In genomic region chr13:51400736-51401501, GRCm38 (mm10) we compare ENCODE assay signal across 8 mouse cellular contexts. TPM values are rescaled to one million over a fixed set of nuclear protein-coding genes. Genes with fewer than 3 reads are reported as not detected.
A peak's percentile ranks its signal among the peaks of the same experiment; 100 is the strongest.
DNase-seq lines count a peak whose midpoint lies in the region; ATAC-seq and TF ChIP-seq lines count a peak whose summit lies in the region.

No protein-coding gene starts in this region.

- peak overlapping the region; percentile 31 for H3K4me3 ChIP-seq in forebrain, embryonic 13.5 days
- H3K4me3 ChIP-seq in kidney, postnatal 0 days (replicated peaks; ENCODE audit: low read depth, low read length) = peak overlapping the region; percentile 25
- peak overlapping the region; percentile 40 for H3K4me3 ChIP-seq in midbrain, embryonic 12.5 days

- no peak overlapping the region for H3K27ac ChIP-seq in forebrain, embryonic 13.5 days
- peak overlapping the region; percentile 57 for H3K27ac ChIP-seq in kidney, postnatal 0 days
- H3K27ac ChIP-seq in midbrain, embryonic 12.5 days (replicated peaks) = no peak overlapping the region

- ATAC-seq in forebrain, embryonic 13.5 days = peak; percentile 71
- peak; percentile 78 for ATAC-seq in kidney, postnatal 0 days (replicated peaks; ENCODE audit: low FRiP score, low read depth)
- ATAC-seq in midbrain, embryonic 12.5 days (ENCODE audit: low FRiP score, low read depth) = peak; percentile 44; the same call in 1 of the 2 replicates

- H3K36me3 ChIP-seq in forebrain, embryonic 13.5 days (ENCODE audit: poor library complexity, severe bottlenecking) = no peaks in the 10 kb centered on the region
- H3K36me3 ChIP-seq in kidney, postnatal 0 days (ENCODE audit: insufficient read depth, low read length) = no peaks in the 10 kb centered on the region
- no peaks in the 10 kb centered on the region for H3K36me3 ChIP-seq in midbrain, embryonic 12.5 days

- 25% methylated on average over 20 of the region's 20 CpGs for WGBS in forebrain, embryonic 13.5 days
- WGBS in kidney, postnatal 0 days = 4% methylated on average over 20 of the region's 20 CpGs
- 7% methylated on average over 20 of the region's 20 CpGs for WGBS in midbrain, embryonic 12.5 days

- H3K9ac ChIP-seq in forebrain, embryonic 13.5 days = peak overlapping the region; percentile 6; the same call in 1 of the 2 replicates
- peak overlapping the region; percentile 10; the same call in 1 of the 2 replicates for H3K9ac ChIP-seq in kidney, postnatal 0 days (ENCODE audit: low read depth, low read length)
- peak overlapping the region; percentile 39 for H3K9ac ChIP-seq in midbrain, embryonic 12.5 days (replicated peaks)

- DNase-seq in kidney, adult 11 months = peak; percentile 35
- no peak for DNase-seq in kidney, adult 8-10 months
- peak; percentile 84 for DNase-seq in ZHBTc4 (ENCODE audit: low read depth, low spot score)
- peak; percentile 62 for DNase-seq in kidney, postnatal 0 days (ENCODE audit: low spot score)
- DNase-seq in thymus, postnatal 0 days (ENCODE audit: low spot score) = peak; percentile 67
- no peak for DNase-seq in urinary bladder, postnatal 10 days (ENCODE audit: low spot score)

- no peaks in the 10 kb centered on the region for H3K9me3 ChIP-seq in forebrain, embryonic 13.5 days (replicated peaks)
- no peaks in the 10 kb centered on the region for H3K9me3 ChIP-seq in kidney, postnatal 0 days (replicated peaks; ENCODE audit: low read length)
- no peaks in the 10 kb centered on the region for H3K9me3 ChIP-seq in midbrain, embryonic 12.5 days

- no peaks in the 10 kb centered on the region for H3K27me3 ChIP-seq in forebrain, embryonic 13.5 days
- no peaks in the 10 kb centered on the region for H3K27me3 ChIP-seq in kidney, postnatal 0 days (ENCODE audit: insufficient read depth, low read length)
- H3K27me3 ChIP-seq in midbrain, embryonic 12.5 days = no peaks in the 10 kb centered on the region

- H3K4me2 ChIP-seq in forebrain, embryonic 13.5 days = peak overlapping the region; percentile 63
- peak overlapping the region; percentile 73 for H3K4me2 ChIP-seq in kidney, postnatal 0 days (ENCODE audit: low read length)
- H3K4me2 ChIP-seq in midbrain, embryonic 12.5 days (replicated peaks) = peak overlapping the region; percentile 71

- peaks cover 12% of the 10 kb centered on the region; the same call in 1 of the 2 replicates for H3K4me1 ChIP-seq in forebrain, embryonic 13.5 days
- H3K4me1 ChIP-seq in kidney, postnatal 0 days (replicated peaks; ENCODE audit: insufficient read depth, low read length) = no peaks in the 10 kb centered on the region
- peaks cover 12% of the 10 kb centered on the region; the same call in 1 of the 2 replicates for H3K4me1 ChIP-seq in midbrain, embryonic 12.5 days

- no peak for TF ChIP-seq CTCF in kidney, postnatal 0 days (IDR thresholded peaks at IDR 0.05; ENCODE audit: low read depth)

RNA-seq across cellular contexts. Expression of gene S1pr3, which starts 7.5 kb away (rescaled TPM):
- polyA plus RNA-seq in forebrain, embryonic 13.5 days (2015; fragmentation: Nextera tagmentation; extraction: Ambion mirVana) = 8.5 and 9.2 TPM in 2 replicates
- polyA plus RNA-seq in kidney, postnatal 0 days (2015; fragmentation: Nextera tagmentation; extraction: Ambion mirVana) = 36.7 and 37.5 TPM in 2 replicates
- polyA plus RNA-seq in midbrain, embryonic 12.5 days (2016; fragmentation: Nextera tagmentation; extraction: Ambion mirVana) = 29.8 and 40.4 TPM in 2 replicates
- polyA plus RNA-seq in thymus, postnatal 0 days (2015; fragmentation: Nextera tagmentation; extraction: Ambion mirVana) = 26.3 and 30.3 TPM in 2 replicates

Comparison
In these comparisons a context has a peak if more than half of its experiments do, and no peak if none do; other contexts are left out.
1. DNase-seq: peak in kidney, adult 11 months (single experiment), ZHBTc4 (single experiment), kidney, postnatal 0 days (single experiment) and thymus, postnatal 0 days (single experiment); none in kidney, adult 8-10 months (0 of 2) and urinary bladder, postnatal 10 days (single experiment).
2. Peak in every context shown above with its lines, with median percentiles within 50 percentile points of each other: ATAC-seq, H3K4me2 ChIP-seq, H3K4me3 ChIP-seq and H3K9ac ChIP-seq.